Mouse (Mus musculus): ENCODE data around the gene Ispd.

DNA sequence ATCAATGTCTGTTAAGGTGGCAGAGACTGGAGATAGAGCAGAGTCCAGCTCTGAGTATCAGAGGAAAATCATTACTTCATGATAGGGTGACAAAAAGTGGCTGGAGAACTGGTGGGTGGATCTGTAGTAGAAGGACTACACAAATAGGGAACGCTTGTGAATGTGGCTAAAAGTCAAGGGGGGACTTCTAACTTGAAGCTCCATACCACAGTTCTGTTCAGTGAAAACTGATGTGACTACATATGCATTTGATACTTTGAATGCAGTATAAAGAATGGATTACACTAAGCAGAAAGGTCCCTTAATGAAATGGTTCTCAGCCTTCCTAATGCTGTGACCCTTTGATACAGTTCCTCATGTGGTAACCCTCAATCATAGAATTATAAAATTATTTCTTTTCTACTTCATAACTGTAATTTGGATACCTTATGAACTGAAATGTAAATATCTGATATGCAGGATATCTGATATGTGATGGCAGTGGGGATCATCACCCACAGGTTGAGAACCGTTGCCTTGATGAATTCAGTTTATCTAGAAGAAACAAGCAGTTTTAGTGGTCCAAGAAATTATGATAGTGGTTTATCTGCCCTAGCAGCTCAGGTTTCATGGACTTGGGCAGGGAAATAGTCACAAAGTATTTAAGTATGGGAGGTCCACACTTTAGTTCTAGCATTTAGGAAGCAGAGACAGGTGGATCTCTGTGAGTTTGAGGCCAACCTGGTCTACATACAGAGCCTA is 152.1 kb downstream of the Ispd start:
- TF ChIP-seq POLR2A (IDR thresholded peaks at IDR 0.05; ENCODE audit: low read depth, low read length) (no peak), CTCF (conservative IDR thresholded peaks at IDR 0.05; ENCODE audit: insufficient read depth, insufficient read length, low read depth, low read length) (no peak)
